Mouse (Mus musculus) large intestine, adult 2 months (tissue): Measurements from ENCODE around the gene Unc5cl. TPM values are rescaled to one million over a fixed set of nuclear protein-coding genes. Genes with fewer than 3 reads are reported as not detected.

Experiments
- DNase-seq: peaks from one replicate; pipeline ENCODE4 v3.0.0-alpha.2; 2012; ENCODE audit warnings: low read depth, low spot score
- WGBS: fragments of 180-500 bp; shearing (Covaris S2); methylation state at CpG from one replicate; pipeline ENCODE4 v1.1.7; 2018; 5-methylcytosine and 5-hydroxymethylcytosine counted together
- polyA plus RNA-seq: library from polyadenylated mRNA; depleted of rRNA; stranded (reverse); fragments of >200 nt; gene quantifications from 2 replicates; pipeline ENCODE4 v1.2.3, GENCODE M21; 2012; rRNA removed

The Unc5cl gene
- polyA plus RNA-seq, 1 experiment: 48.7 TPM

- no peak for DNase-seq
- 43% methylated on average over 14 of the region's 14 CpGs for WGBS
Observed at GRCm38 (mm10) chr17:48582486-48582990, 127.8 kb downstream of the Unc5cl start.

GRCm38 (mm10) chr17:48583401-48583800 is 128.7 kb downstream of the Unc5cl start:
- no peak for DNase-seq
- 78% methylated on average over 11 of the region's 11 CpGs for WGBS

GRCm38 (mm10) chr17:48585902-48586359 is 131.2 kb downstream of the Unc5cl start:
- 2% methylated on average over 14 of the region's 14 CpGs for WGBS
- DNase-seq: peak; percentile 58

GRCm38 (mm10) chr17:48588674-48589073 is 134.0 kb downstream of the Unc5cl start:
- 40% methylated on average over 3 of the region's 3 CpGs for WGBS
- DNase-seq: no peak

Other genes with a start within 250 kb of the Unc5cl start
- 0.21 and 0.37 TPM in 2 replicates for gene Trem1, start 222.1 kb upstream of the Unc5cl start, polyA plus RNA-seq
- gene Trem3, start 207.1 kb upstream of the Unc5cl start, polyA plus RNA-seq: 0.11 TPM in 1 of 2 replicates, not detected in the other
- gene Treml4, start 190.6 kb upstream of the Unc5cl start, polyA plus RNA-seq: 1.7 and 2.8 TPM in 2 replicates
- gene Treml2, start 155.4 kb upstream of the Unc5cl start, polyA plus RNA-seq: 2.5 and 2.8 TPM in 2 replicates
- gene B430306N03Rik, start 138.8 kb upstream of the Unc5cl start, polyA plus RNA-seq: 0.53 and 0.81 TPM in 2 replicates
- gene Trem2, start 108.5 kb upstream of the Unc5cl start, polyA plus RNA-seq: 0.71 and 1.1 TPM in 2 replicates
- gene Treml1, start 95.0 kb upstream of the Unc5cl start, polyA plus RNA-seq: not detected in 2 replicates
- 33.4 and 61.7 TPM in 2 replicates for gene Nfya, start 45.0 kb upstream of the Unc5cl start, polyA plus RNA-seq
- 13.4 and 15.1 TPM in 2 replicates for gene Oard1, start 44.9 kb upstream of the Unc5cl start, polyA plus RNA-seq
- gene Apobec2, start 22.0 kb upstream of the Unc5cl start, polyA plus RNA-seq: 1.6 and 2.2 TPM in 2 replicates
- 3.6 and 6.1 TPM in 2 replicates for gene Tspo2, start 3.4 kb upstream of the Unc5cl start, polyA plus RNA-seq